Comparison of ENCODE assay signal across 27 mouse cellular contexts in the genomic region with DNA sequence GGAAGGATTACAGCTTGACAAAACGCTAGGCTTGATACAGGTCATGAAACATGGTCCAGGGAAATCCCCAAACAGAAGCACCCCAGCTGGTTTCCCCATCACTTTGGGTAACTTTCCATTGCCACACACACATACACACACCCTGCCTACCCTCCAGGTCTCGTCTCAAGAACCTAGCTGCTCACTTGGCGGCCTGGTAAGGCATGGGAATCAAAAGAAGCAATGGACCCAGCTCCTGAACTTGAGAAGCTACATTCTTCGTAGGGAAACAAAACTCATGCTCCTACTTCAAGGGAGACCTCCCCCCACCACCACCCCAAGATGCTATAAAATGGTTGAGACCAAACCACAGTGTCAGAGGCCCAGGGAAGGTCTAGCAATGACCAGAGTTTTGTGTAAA. TPM values are rescaled to one million over a fixed set of nuclear protein-coding genes. Genes with fewer than 3 reads are reported as not detected.
DNase-seq lines count a peak whose midpoint lies in the region; ATAC-seq lines count a peak whose summit lies in the region.
"Had no signal": no experiment of that assay in that cellular context is flagged by ENCODE, and none has a peak within 500 bp of the region (broad histone marks: within the 10 kb centered on the region; RNA-seq: fewer than 3 reads in every experiment).

No protein-coding gene starts in this region.

- H3K4me1 ChIP-seq in forebrain, embryonic 12.5 days = no peaks in the 10 kb centered on the region
- H3K4me1 ChIP-seq in hindbrain, embryonic 10.5 days (replicated peaks) = peaks cover 10% of the 10 kb centered on the region
- H3K4me1 ChIP-seq: forebrain, embryonic 15.5 days; hindbrain, embryonic 13.5 days had no signal

- H3K27ac ChIP-seq in forebrain, embryonic 12.5 days = no peak overlapping the region
- H3K27ac ChIP-seq in hindbrain, embryonic 10.5 days = no peak overlapping the region
- H3K27ac ChIP-seq: embryonic facial prominence, embryonic 12.5 days; embryonic facial prominence, embryonic 15.5 days; forebrain, embryonic 15.5 days; heart, adult 2 months; heart, embryonic 10.5 days; hindbrain, embryonic 13.5 days had no signal

- peak; percentile 55 for ATAC-seq in CD4-positive, CD25-positive, alpha-beta regulatory T cell, adult 4 months
- no peak for ATAC-seq in forebrain, embryonic 12.5 days (ENCODE audit: low FRiP score)
- ATAC-seq: forebrain, embryonic 15.5 days; hindbrain, embryonic 16.5 days; intestine, postnatal 0 days had no signal

- WGBS in forebrain, embryonic 12.5 days = 90% methylated on average over 4 of the region's 4 CpGs
- 88% methylated on average over 4 of the region's 4 CpGs for WGBS in hindbrain, embryonic 10.5 days

- H3K4me2 ChIP-seq in forebrain, embryonic 12.5 days = no peak overlapping the region
- H3K4me2 ChIP-seq: embryonic facial prominence, embryonic 12.5 days; embryonic facial prominence, embryonic 15.5 days; forebrain, embryonic 15.5 days; hindbrain, embryonic 13.5 days had no signal

- DNase-seq in testis, postnatal 10 days (ENCODE audit: low spot score) = peak; percentile 10
- no peak for DNase-seq in testis, postnatal 14 days (ENCODE audit: low spot score)
- DNase-seq in induced T-regulatory cell, adult 2 months (ENCODE audit: low read depth) = peak; percentile 84
- no peak for DNase-seq in cerebellum, postnatal 10 days
- DNase-seq in hindbrain, embryonic 10.5 days (ENCODE audit: low spot score) = no peak
- DNase-seq: adrenal gland, postnatal 10 days; adrenal gland, postnatal 36 days; cerebellum, adult 18-20 months; cerebellum, adult 9-10 months; cerebellum, postnatal 25 days; gastrocnemius, postnatal 25 days; heart, adult 2 months had no signal

- H3K4me3 ChIP-seq in forebrain, embryonic 12.5 days (replicated peaks) = no peak overlapping the region
- H3K4me3 ChIP-seq in hindbrain, embryonic 10.5 days = no peak overlapping the region
- H3K4me3 ChIP-seq: embryonic facial prominence, embryonic 12.5 days; embryonic facial prominence, embryonic 15.5 days; forebrain, embryonic 15.5 days; heart, adult 2 months; heart, embryonic 10.5 days; hindbrain, embryonic 13.5 days had no signal

- no peaks in the 10 kb centered on the region for H3K9me3 ChIP-seq in forebrain, embryonic 12.5 days
- no peaks in the 10 kb centered on the region for H3K9me3 ChIP-seq in hindbrain, embryonic 10.5 days
- H3K9me3 ChIP-seq: embryonic facial prominence, embryonic 12.5 days; embryonic facial prominence, embryonic 15.5 days; forebrain, embryonic 15.5 days; heart, embryonic 10.5 days; hindbrain, embryonic 13.5 days had no signal

- H3K27me3 ChIP-seq in forebrain, embryonic 12.5 days = no peaks in the 10 kb centered on the region
- H3K27me3 ChIP-seq in hindbrain, embryonic 10.5 days (ENCODE audit: insufficient read depth, poor library complexity, severe bottlenecking) = no peaks in the 10 kb centered on the region
- H3K27me3 ChIP-seq: embryonic facial prominence, embryonic 12.5 days; embryonic facial prominence, embryonic 15.5 days; forebrain, embryonic 15.5 days; hindbrain, embryonic 13.5 days had no signal

- H3K36me3 ChIP-seq in forebrain, embryonic 12.5 days (replicated peaks) = no peaks in the 10 kb centered on the region
- no peaks in the 10 kb centered on the region for H3K36me3 ChIP-seq in hindbrain, embryonic 10.5 days
- H3K36me3 ChIP-seq: embryonic facial prominence, embryonic 12.5 days; embryonic facial prominence, embryonic 15.5 days; forebrain, embryonic 15.5 days; heart, embryonic 10.5 days; hindbrain, embryonic 13.5 days had no signal

- H3K9ac ChIP-seq in forebrain, embryonic 12.5 days = no peak overlapping the region
- H3K9ac ChIP-seq: embryonic facial prominence, embryonic 12.5 days; embryonic facial prominence, embryonic 15.5 days; forebrain, embryonic 15.5 days; hindbrain, embryonic 13.5 days had no signal

RNA-seq across cellular contexts. Expression of a gene that starts 19.9 kb away (rescaled TPM):
- 10 to 100 TPM in 1 of 2 experiments, 1 to 10 TPM in 1; 5.9 to 13.6 TPM for polyA plus RNA-seq in CD4-positive, CD25-positive, alpha-beta regulatory T cell, adult 4 months (2017; shearing (Covaris generic))
- polyA plus RNA-seq in forebrain, embryonic 12.5 days (2016; fragmentation: Nextera tagmentation; extraction: Ambion mirVana) = not detected in 2 replicates
- polyA plus RNA-seq in hindbrain, embryonic 10.5 days (2016; fragmentation: Nextera tagmentation; extraction: Ambion mirVana) = not detected in 2 replicates
- polyA plus RNA-seq: C2C12; embryonic facial prominence, embryonic 12.5 days; embryonic facial prominence, embryonic 15.5 days; forebrain, embryonic 11.5 days; forebrain, embryonic 15.5 days; gonadal fat pad, adult 2 months; heart, adult 2 months; heart, embryonic 10.5 days; heart, embryonic 14.5 days; heart, postnatal 0 days; hindbrain, embryonic 13.5 days; hindbrain, embryonic 16.5 days; intestine, embryonic 14.5 days; intestine, postnatal 0 days had no signal

RNA-seq across cellular contexts. Expression of a gene that starts 59.8 kb away (rescaled TPM):
- polyA plus RNA-seq in CD4-positive, CD25-positive, alpha-beta regulatory T cell, adult 4 months (2017; shearing (Covaris generic)) = not detected
- polyA plus RNA-seq in forebrain, embryonic 12.5 days (2016; fragmentation: Nextera tagmentation; extraction: Ambion mirVana) = not detected in 2 replicates
- polyA plus RNA-seq in hindbrain, embryonic 10.5 days (2016; fragmentation: Nextera tagmentation; extraction: Ambion mirVana) = not detected in 2 replicates
- polyA plus RNA-seq: embryonic facial prominence, embryonic 15.5 days; forebrain, embryonic 11.5 days; forebrain, embryonic 15.5 days; gonadal fat pad, adult 2 months; heart, adult 2 months; heart, embryonic 14.5 days; heart, postnatal 0 days; hindbrain, embryonic 13.5 days; hindbrain, embryonic 16.5 days; intestine, embryonic 14.5 days; intestine, postnatal 0 days had no signal

Comparison
In these comparisons a context has a peak if more than half of its experiments do, and no peak if none do; other contexts are left out.
1. DNase-seq: peak in testis, postnatal 10 days (single experiment) and induced T-regulatory cell, adult 2 months (single experiment); none in testis, postnatal 14 days (single experiment), cerebellum, postnatal 10 days (0 of 2) and hindbrain, embryonic 10.5 days (single experiment).